Mouse (Mus musculus) CH12.LX (cell line): ENCODE data around the gene Tead1. TPM values are rescaled to one million over a fixed set of nuclear protein-coding genes. Genes with fewer than 3 reads are reported as not detected.

Source experiments
- DNase-seq: peaks from one replicate; pipeline ENCODE4 v3.0.0-alpha.2; 2013; ENCODE audit errors: extremely low read depth
- H3K27ac ChIP-seq: 2 replicates; pipeline ENCODE4 v1.5.1; 2012; ENCODE audit warnings: low read depth, mild to moderate bottlenecking, control low read depth, moderate library complexity; ENCODE audit not compliant: insufficient read depth
- H3K27me3 ChIP-seq: replicated peaks from 2 replicates; pipeline ENCODE3; 2012; ENCODE audit warnings: inconsistent platforms
- H3K36me3 ChIP-seq, 2 experiments: replicated peaks in 1 of 2; 2 replicates each; pipeline versions ENCODE3 to v1.6.1; 2012; ENCODE audit warnings: inconsistent platforms in 1 of 2, low read length in 1 of 2, mild to moderate bottlenecking in 1 of 2, mixed read lengths in 1 of 2, moderate library complexity in 1 of 2; ENCODE audit not compliant: control insufficient read depth in 1 of 2, insufficient read depth in 1 of 2
- H3K4me1 ChIP-seq, 2 experiments: 2 replicates each; pipeline ENCODE4 v1.6.1; 2012; ENCODE audit warnings: inconsistent platforms in 1 of 2, moderate library complexity in 1 of 2; ENCODE audit not compliant: insufficient read depth in 2 of 2, control insufficient read depth in 1 of 2
- H3K4me2 ChIP-seq: 2 replicates; pipeline ENCODE4 v1.6.1; 2012; ENCODE audit warnings: low read depth, mild to moderate bottlenecking, control low read depth; ENCODE audit not compliant: poor library complexity, insufficient read depth, severe bottlenecking
- H3K4me3 ChIP-seq, 3 experiments: fragments of 150-350 bp in 1 of 3; sonication (generic) in 1 of 3; replicated peaks in 1 of 3; 2 replicates each; pipeline versions ENCODE3 to v1.5.1; 2011 to 2012; ENCODE audit warnings: low read depth in 2 of 3, low read length in 2 of 3, mild to moderate bottlenecking in 2 of 3, moderate library complexity in 2 of 3, control low read depth in 1 of 3, improper control_type of control experiment in 1 of 3, inconsistent platforms in 1 of 3, mixed read lengths in 1 of 3; ENCODE audit not compliant: poor library complexity in 1 of 3
- H3K79me2 ChIP-seq: replicated peaks from 2 replicates; pipeline ENCODE4 v1.6.1; 2012; ENCODE audit warnings: mild to moderate bottlenecking, moderate library complexity; ENCODE audit not compliant: control insufficient read depth, poor library complexity, insufficient read depth, severe bottlenecking; ENCODE audit errors: extremely low read depth
- H3K9ac ChIP-seq: 2 replicates; pipeline ENCODE4 v1.6.1; 2012; ENCODE audit warnings: low read depth, mild to moderate bottlenecking, control low read depth, moderate library complexity; ENCODE audit not compliant: insufficient read depth
- H3K9me3 ChIP-seq: replicated peaks from 2 replicates; pipeline ENCODE3; 2012; ENCODE audit warnings: low read length, inconsistent platforms, mixed read lengths
- CHD1 ChIP-seq: IDR thresholded peaks from 2 replicates; pipeline ENCODE4 v1.6.1; 2012; ENCODE audit warnings: low read depth, low read length, improper control_type of control experiment, inconsistent platforms
- CHD2 ChIP-seq: IDR thresholded peaks from 2 replicates; pipeline ENCODE4 v1.6.1; 2011; ENCODE audit warnings: low read length, improper control_type of control experiment
- CTCF ChIP-seq, 2 experiments: IDR thresholded peaks in 1 of 2; conservative IDR thresholded peaks in 1 of 2; 2 replicates each; pipeline ENCODE4 v1.5.1; 2011 to 2012; ENCODE audit warnings: low read depth in 2 of 2, low read length in 2 of 2, improper control_type of control experiment in 1 of 2, inconsistent platforms in 1 of 2, mild to moderate bottlenecking in 1 of 2, moderate library complexity in 1 of 2
- E2F4 ChIP-seq: IDR thresholded peaks from 2 replicates; pipeline ENCODE4 v1.6.1; 2011; ENCODE audit warnings: low read depth, low read length, improper control_type of control experiment; ENCODE audit not compliant: insufficient replicate concordance
- EP300 ChIP-seq: IDR thresholded peaks from 2 replicates; pipeline ENCODE4 v1.6.1; 2011; ENCODE audit warnings: low read length, improper control_type of control experiment
- HCFC1 ChIP-seq: IDR thresholded peaks from 2 replicates; pipeline ENCODE4 v1.6.1; 2012; ENCODE audit warnings: low read depth, mild to moderate bottlenecking, inconsistent platforms, low read length, improper control_type of control experiment
- IRF4 ChIP-seq: IDR thresholded peaks from 2 replicates; pipeline ENCODE4 v1.6.1; 2014; ENCODE audit warnings: low read depth, mild to moderate bottlenecking, inconsistent platforms, low read length, improper control_type of control experiment
- JUND ChIP-seq: conservative IDR thresholded peaks from 2 replicates; pipeline ENCODE4 v1.6.1; 2011; ENCODE audit warnings: low read depth, low read length, improper control_type of control experiment
- KAT2A ChIP-seq: IDR thresholded peaks from 2 replicates; pipeline ENCODE4 v1.6.1; 2012; ENCODE audit warnings: low read length, improper control_type of control experiment, inconsistent platforms; ENCODE audit not compliant: insufficient replicate concordance
- MAX ChIP-seq: IDR thresholded peaks from 2 replicates; pipeline ENCODE4 v1.6.1; 2011; ENCODE audit warnings: low read length, improper control_type of control experiment
- MAZ ChIP-seq: IDR thresholded peaks from 2 replicates; pipeline ENCODE4 v1.6.1; 2012; ENCODE audit warnings: low read depth, mild to moderate bottlenecking, inconsistent platforms, low read length, improper control_type of control experiment, moderate library complexity
- NELFE ChIP-seq: IDR thresholded peaks from 2 replicates; pipeline ENCODE4 v1.6.1; 2011; ENCODE audit warnings: low read depth, low read length, improper control_type of control experiment
- POLR2A ChIP-seq: IDR thresholded peaks from 2 replicates; pipeline ENCODE4 v1.6.1; 2011; ENCODE audit warnings: low read depth, mild to moderate bottlenecking, improper control_type of control experiment, low read length
- RCOR1 ChIP-seq: conservative IDR thresholded peaks from 2 replicates; pipeline ENCODE4 v1.6.1; 2012; ENCODE audit warnings: low read depth, mild to moderate bottlenecking, inconsistent platforms, low read length, improper control_type of control experiment
- SMC3 ChIP-seq: IDR thresholded peaks from 2 replicates; pipeline ENCODE4 v1.6.1; 2011; ENCODE audit warnings: low read depth, low read length, improper control_type of control experiment
- TCF12 ChIP-seq: IDR thresholded peaks from 2 replicates; pipeline ENCODE4 v1.6.1; 2014; ENCODE audit warnings: low read depth, mild to moderate bottlenecking, inconsistent platforms, low read length, improper control_type of control experiment
- USF2 ChIP-seq: conservative IDR thresholded peaks from 2 replicates; pipeline ENCODE4 v1.6.1; 2011; ENCODE audit warnings: low read depth, low read length, improper control_type of control experiment
- ZKSCAN1 ChIP-seq: IDR thresholded peaks from 2 replicates; pipeline ENCODE4 v1.6.1; 2012; ENCODE audit warnings: low read depth, inconsistent platforms, low read length, improper control_type of control experiment, borderline replicate concordance
- ZMIZ1 ChIP-seq: IDR thresholded peaks from 2 replicates; pipeline ENCODE4 v1.6.1; 2012; ENCODE audit warnings: low read depth, mild to moderate bottlenecking, inconsistent platforms, low read length, improper control_type of control experiment
- ZNF384 ChIP-seq: IDR thresholded peaks from 2 replicates; pipeline ENCODE4 v1.6.1; 2012; ENCODE audit warnings: low read depth, low read length, improper control_type of control experiment, inconsistent platforms
- dilution Hi-C: fragments of 300-500 bp; cut with MboI; formaldehyde crosslinking; loops from 2 replicates; pipeline ENCODE4 v1.14.3; 2020; ENCODE audit warnings: low sequenced_read_pairs; ENCODE audit not compliant: extremely low pct_unique_long_range_greater_than_20kb, extremely low pct_ligation_motif_present
- in situ Hi-C: fragments of 300-500 bp; cut with MboI; formaldehyde crosslinking; loops from 3 replicates; pipeline ENCODE4 v1.14.3; 2019; ENCODE audit warnings: low sequenced_read_pairs, low pct_ligation_motif_present, low pct_unique_long_range_greater_than_20kb, mixed read lengths
- polyA plus RNA-seq: library from polyadenylated mRNA; unstranded; fragments of >175 nt; gene quantifications from 2 replicates; pipeline ENCODE4 v1.2.1, GENCODE M21; 2012; ENCODE audit warnings: low read depth; ENCODE audit not compliant: insufficient read length
- total RNA-seq, 2 experiments: library from RNA; depleted of rRNA; stranded (reverse); fragments of 300-350 nt in 1 of 2; fragments of >200 nt in 1 of 2; gene quantifications; 2 replicates each; pipeline ENCODE4 v1.2.3; 2012 to 2014

The Tead1 gene
- total and polyA plus RNA-seq, 3 experiments: not detected

- in situ Hi-C loops (no loop called here), dilution Hi-C loops (no loop called here)
- peaks cover 0 to 29% of the 10 kb centered on the region in 2 experiments; a peak in 2 of 4 replicates for H3K4me1 ChIP-seq
- H3K9me3 ChIP-seq: peaks cover 2% of the 10 kb centered on the region
- H3K36me3 ChIP-seq: no peaks in the 10 kb centered on the region
- H3K27me3 ChIP-seq: no peaks in the 10 kb centered on the region
- no peak overlapping the region for H3K4me2 ChIP-seq
- TF ChIP-seq MAX (no peak), CHD2 (no peak), NELFE (no peak), IRF4 (no peak), JUND (no peak), HCFC1 (no peak), CHD1 (no peak), TCF12 (no peak), USF2 (no peak), EP300 (no peak), MAZ (no peak), RCOR1 (no peak), SMC3 (no peak), CTCF (conservative IDR thresholded peaks at IDR 0.05 in 1 of 2, IDR thresholded peaks at IDR 0.05 in 1 of 2; ENCODE audit: low read depth in 2 of 2, low read length in 2 of 2) (no peak), ZNF384 (no peak), POLR2A (no peak), KAT2A (no peak)
- H3K27ac ChIP-seq: no peak overlapping the region
- H3K4me3 ChIP-seq: no peak overlapping the region
- no peak overlapping the region for H3K9ac ChIP-seq
- no peaks in the 10 kb centered on the region for H3K79me2 ChIP-seq
- no peak for DNase-seq
These were observed 107.6 kb downstream of the Tead1 start for GRCm38 (mm10) chr7:112786556-112787225.

GRCm38 (mm10) chr7:112787281-112787680 lies 108.2 kb downstream of the Tead1 start:
- no peak for DNase-seq
- peaks cover 2% of the 10 kb centered on the region for H3K9me3 ChIP-seq
- H3K36me3 ChIP-seq: no peaks in the 10 kb centered on the region
- no peaks in the 10 kb centered on the region for H3K79me2 ChIP-seq
- no peak for TF ChIP-seq ZKSCAN1
- no peak for TF ChIP-seq KAT2A
- no peak for TF ChIP-seq E2F4
- no peak for TF ChIP-seq ZMIZ1
- H3K27ac ChIP-seq: no peak overlapping the region
- dilution Hi-C loops: no loop called here
- H3K4me1 ChIP-seq: peaks cover 0 to 29% of the 10 kb centered on the region in 2 experiments; a peak in 2 of 4 replicates
- H3K4me3 ChIP-seq: no peak overlapping the region
- no peaks in the 10 kb centered on the region for H3K27me3 ChIP-seq
- in situ Hi-C loops: no loop called here
- no peak overlapping the region for H3K4me2 ChIP-seq
- H3K9ac ChIP-seq: no peak overlapping the region
